Mouse (Mus musculus): ENCODE measurements around the gene Cecr2.
A peak's percentile ranks its signal among the peaks of the same experiment; 100 is the strongest.
"Not testable (repeated sequence)": the region's sequence is repeated elsewhere in the genome, so short reads cannot be mapped to it uniquely, and the experiment has no call there.

The Cecr2 gene

GRCm38 (mm10) chr6:120665816-120666760 is at the start of gene Cecr2:
Gene Cecr2, plus strand, starts transcription at chr6:120666369.
- DNase-seq (ENCODE audit: low spot score in 2 of 2), result peak; percentile 50 to 63

- DNase-seq (ENCODE audit: low spot score in 2 of 2), result no peak
These were observed 48.6 kb upstream of the Cecr2 start for GRCm38 (mm10) chr6:120617586-120617985.

GRCm38 (mm10) chr6:120618518-120619402 is 47.4 kb upstream of the Cecr2 start:
- no peak for DNase-seq (ENCODE audit: low spot score in 2 of 2)

- no peak for DNase-seq (ENCODE audit: low spot score in 2 of 2)
These were observed 46.0 kb upstream of the Cecr2 start for GRCm38 (mm10) chr6:120620193-120620592.

DNA sequence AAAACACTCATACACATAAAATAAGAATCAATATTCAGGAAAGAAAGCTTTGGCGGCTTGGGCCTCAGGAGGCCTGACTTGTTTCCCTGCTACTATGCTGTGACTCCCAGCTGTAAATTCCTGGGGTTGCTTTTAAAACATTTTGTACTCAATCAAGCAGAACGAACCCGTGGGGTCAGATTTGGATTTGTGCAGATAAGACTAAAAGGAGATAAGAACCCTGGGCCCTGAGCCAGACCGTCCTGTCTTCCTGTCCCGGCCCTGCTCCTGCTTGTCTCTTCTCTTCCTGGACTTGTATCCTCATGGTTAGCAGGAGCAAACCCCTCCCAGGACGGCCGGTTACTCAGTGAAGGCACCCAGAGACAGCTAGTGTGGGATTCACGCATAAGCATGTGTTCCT is 41.1 kb upstream of the Cecr2 start:
- no peak for DNase-seq (ENCODE audit: low spot score in 2 of 2)

DNA sequence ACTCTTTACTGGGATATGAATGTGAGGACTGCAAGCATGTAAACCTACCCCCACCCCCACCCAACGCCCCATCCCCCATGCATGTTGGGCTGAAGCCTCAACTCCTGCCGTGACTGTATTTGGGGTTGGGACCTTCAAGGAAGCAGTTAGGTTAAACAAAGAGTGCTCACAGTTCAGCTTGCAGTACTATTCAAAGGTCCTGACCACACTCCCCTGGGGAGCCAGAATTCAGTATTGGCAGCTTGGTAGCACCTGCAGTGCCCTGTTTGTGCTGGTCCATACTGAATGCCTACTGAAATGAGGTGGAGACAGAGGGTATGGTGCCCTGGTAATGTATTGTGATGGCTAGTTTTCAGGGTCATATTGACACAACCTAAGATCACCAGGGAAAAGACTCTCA is 39.1 kb upstream of the Cecr2 start:
- DNase-seq (ENCODE audit: low spot score in 2 of 2), result no peak

DNA sequence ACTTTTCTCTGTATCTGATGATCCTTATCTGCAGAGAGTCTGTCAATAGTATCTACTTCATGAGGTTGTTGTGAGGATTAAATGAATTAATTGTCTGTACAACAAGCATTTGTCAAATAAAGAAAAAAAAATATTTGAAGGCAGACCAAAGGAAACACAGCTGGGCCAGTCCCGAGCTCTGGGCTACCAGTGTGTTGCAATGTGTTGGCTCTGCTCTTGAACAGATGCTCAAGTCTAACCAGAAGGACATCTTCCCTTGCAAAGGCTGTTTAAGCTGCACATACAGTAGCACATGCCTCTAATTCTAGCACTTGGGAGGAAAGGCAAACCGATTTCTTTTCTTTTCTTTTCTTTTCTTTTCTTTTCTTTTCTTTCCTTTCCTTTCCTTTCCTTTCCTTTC is 37.2 kb upstream of the Cecr2 start:
- no peak for DNase-seq (ENCODE audit: low spot score in 2 of 2)

DNA sequence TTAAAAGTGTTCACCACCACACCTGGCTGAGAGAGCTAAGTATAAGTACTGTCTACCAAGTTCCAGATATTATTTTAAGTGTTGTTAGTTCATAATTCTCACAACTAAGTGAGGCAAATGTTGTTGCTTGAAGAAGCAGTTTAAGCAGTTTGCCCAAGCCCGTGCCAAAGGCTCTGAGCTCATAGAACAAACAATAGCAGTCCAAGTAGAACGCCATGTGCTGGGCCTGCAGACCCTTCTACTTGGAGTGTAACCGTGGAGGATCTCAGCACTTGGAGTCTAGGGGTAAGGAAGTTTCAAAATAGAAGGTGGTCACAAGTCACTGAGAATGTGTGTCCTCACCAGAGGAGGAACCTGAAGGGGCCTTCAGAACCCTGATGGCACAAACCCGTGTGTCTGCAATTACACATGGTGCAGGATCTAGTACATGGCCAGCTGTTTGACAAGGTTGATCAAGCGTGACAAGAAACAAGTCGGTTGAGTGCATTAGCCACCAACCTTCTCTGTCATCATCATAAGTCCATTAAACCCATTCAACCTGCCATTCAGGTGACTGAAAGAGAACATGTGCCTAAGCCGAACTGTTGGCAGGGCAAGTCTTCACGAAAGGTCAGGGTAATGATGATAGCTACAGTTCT is 30.7 kb upstream of the Cecr2 start:
- no peak for DNase-seq (ENCODE audit: low spot score in 2 of 2)

- no peak for DNase-seq (ENCODE audit: low spot score in 2 of 2)
These were observed 26.6 kb upstream of the Cecr2 start for GRCm38 (mm10) chr6:120639547-120639946.

DNA sequence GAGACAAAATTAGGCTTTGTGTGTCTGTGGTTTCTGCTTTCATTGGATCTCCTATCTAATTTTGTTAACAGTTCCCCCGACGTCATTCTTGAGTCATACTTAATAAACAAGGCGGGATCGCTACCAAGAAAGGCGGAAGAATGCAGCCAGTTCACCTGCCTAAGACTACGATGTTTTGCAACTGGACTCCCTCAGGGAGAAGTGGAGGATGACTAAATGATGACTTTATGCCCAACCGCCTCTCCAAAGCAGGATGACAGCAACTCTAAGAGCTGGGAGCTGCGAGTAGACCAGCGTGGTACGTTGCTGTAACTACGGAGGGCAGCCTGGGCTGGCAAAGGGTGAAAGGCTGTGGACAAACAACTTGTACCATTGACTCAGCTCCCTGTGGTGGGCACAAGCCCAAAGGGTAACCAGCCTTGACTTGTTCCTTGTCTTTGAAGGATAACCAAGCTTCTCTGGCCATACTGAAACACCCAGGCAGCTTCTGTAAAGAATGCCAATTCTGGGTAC is 24.2 kb upstream of the Cecr2 start:
- DNase-seq (ENCODE audit: low spot score in 2 of 2), result no peak

DNA sequence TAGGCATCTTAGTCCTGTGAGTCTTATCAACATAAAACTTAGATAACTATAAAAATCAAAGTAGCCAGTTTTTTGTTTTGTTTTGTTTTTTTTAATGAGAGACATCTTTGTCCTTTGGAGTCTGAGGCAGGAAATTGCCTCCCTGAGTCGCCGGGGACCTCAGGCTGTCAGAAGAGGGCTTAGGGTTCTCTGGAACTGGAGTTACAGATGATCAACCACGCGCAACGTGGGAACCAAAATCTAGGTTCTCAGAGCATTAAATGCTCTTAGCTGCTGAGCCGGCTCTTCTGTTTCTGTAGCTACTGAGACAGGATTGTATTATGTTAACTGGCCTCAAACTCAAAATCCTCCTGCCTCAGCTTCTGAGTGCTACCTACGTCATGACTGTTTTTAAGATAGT is 22.4 kb upstream of the Cecr2 start:
- DNase-seq (ENCODE audit: low spot score in 2 of 2), result no peak

GRCm38 (mm10) chr6:120644346-120645299 is 21.5 kb upstream of the Cecr2 start:
- DNase-seq (ENCODE audit: low spot score in 2 of 2), result no peak

GRCm38 (mm10) chr6:120647246-120648028 is 18.7 kb upstream of the Cecr2 start:
- not testable (repeated sequence) for DNase-seq (ENCODE audit: low spot score in 2 of 2)

DNA sequence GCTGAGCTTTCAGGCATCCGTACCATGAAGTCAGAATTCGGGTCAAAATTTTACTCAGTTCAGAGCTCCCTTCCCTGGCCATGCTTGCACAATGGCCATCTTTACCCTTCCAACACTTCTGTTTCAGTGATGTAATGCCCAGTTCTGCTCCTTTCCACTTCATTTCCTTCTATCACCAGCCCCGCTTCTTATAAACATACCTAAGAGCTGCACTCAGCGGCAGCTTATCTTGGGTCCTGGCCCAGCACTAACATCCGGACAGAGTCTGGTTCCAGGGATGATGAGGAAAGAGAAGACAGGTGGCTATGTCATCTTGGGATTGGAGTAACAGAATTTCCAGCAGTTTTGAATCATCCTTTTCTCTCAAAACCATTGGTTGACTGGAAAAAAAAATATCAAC is 18.0 kb upstream of the Cecr2 start:
- no peak for DNase-seq (ENCODE audit: low spot score in 2 of 2)

- no peak for DNase-seq (ENCODE audit: low spot score in 2 of 2)
These were observed 13.5 kb upstream of the Cecr2 start for GRCm38 (mm10) chr6:120652666-120653065.

- no peak for DNase-seq (ENCODE audit: low spot score in 2 of 2)
These were observed 10.5 kb upstream of the Cecr2 start for GRCm38 (mm10) chr6:120655702-120656101.

GRCm38 (mm10) chr6:120658848-120659247 is 7.3 kb upstream of the Cecr2 start:
- DNase-seq (ENCODE audit: low spot score in 2 of 2), result no peak

DNA sequence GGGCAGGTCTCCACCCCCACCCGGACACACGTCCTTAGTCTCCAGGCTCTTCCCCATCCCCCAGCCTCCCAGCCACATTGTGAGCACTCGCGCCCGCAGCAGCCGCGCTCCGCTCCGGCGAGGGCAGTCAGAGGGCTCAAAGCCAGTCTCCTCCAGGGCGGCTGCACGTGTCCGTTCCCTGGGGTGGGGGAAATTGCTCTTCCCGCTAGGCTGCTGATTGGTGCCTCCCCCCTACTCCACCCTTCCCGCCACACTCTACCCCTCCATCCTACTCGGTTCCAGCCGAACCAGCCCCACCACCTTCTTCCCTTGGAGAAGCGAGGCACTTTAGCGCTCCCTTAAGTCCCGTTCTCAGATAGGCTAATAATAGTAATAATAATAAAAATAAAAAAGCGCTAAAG is 754 bp upstream of the Cecr2 start:
- peak; percentile 5 to 12 for DNase-seq (ENCODE audit: low spot score in 2 of 2)

DNA sequence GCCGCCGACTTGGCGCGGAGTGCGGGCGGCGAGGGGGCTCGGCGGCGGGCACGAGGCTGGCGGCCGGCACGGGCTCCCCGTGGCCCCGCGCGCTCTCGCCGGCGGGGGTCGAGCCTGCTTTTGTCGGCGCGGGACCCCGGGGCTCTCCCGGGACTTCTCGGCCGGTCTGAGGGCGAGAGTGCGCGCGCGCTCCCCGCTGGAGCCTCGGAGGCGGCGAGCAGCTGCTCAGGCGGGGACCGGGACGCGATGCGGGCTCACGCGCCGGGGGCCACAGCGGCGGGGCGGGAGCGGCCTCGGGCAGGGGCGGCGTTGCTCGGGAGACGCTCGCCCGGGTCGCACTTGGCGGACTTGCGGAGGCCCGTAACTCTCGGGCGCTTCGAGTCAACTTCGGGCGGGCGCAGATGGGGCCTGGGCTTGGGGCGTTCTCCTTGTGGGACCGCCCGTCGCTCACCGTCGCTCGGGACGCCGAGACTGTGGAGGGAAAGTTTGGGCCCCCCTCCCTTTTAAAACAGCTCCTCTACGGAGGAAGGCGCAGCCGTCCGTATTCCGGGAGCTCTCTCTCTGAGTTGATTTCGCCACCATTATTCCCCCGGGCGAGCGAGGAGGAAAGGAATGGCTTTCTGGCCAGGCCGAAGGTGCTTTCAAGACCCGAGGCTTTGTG is 722 bp downstream of the Cecr2 start:
- DNase-seq (ENCODE audit: low spot score in 2 of 2), result peak; percentile 12 to 28

All from thymus, postnatal 10 days (tissue).